Mouse (Mus musculus): ENCODE results near the gene Samd5.

Gene Samd5

GRCm38 (mm10) chr10:9574135-9574534 is 100.9 kb downstream of the Samd5 start:
- DNase-seq (ENCODE audit: low spot score): no peak

All from MN1 (cell line).